Mouse (Mus musculus) lung, adult 2 months (tissue): Measurements from ENCODE around the gene Rps28. TPM values are rescaled to one million over a fixed set of nuclear protein-coding genes. Genes with fewer than 3 reads are reported as not detected.
"Not testable (repeated sequence)": the region's sequence is repeated elsewhere in the genome, so short reads cannot be mapped to it uniquely, and the experiment has no call there.

Source experiments
- DNase-seq: peaks from one replicate; pipeline ENCODE4 v3.0.0; 2022
- H3K4me1 ChIP-seq: fragments of 200-500 bp; 2 replicates; pipeline ENCODE4 v1.6.1; 2011; ENCODE audit warnings: low read length; ENCODE audit not compliant: control insufficient read depth, insufficient read depth
- H3K4me3 ChIP-seq: fragments of 200-500 bp; replicated peaks from 2 replicates; pipeline ENCODE3; 2011; ENCODE audit warnings: low read depth, mild to moderate bottlenecking, control low read depth, low read length; ENCODE audit errors: extremely low read depth
- CTCF ChIP-seq: fragments of 200-500 bp; IDR thresholded peaks from 2 replicates; pipeline ENCODE4 v1.5.1; 2011; ENCODE audit warnings: mild to moderate bottlenecking, low read length, control low read depth; ENCODE audit not compliant: insufficient read depth
- POLR2A ChIP-seq: fragments of 200-500 bp; IDR thresholded peaks from 2 replicates; pipeline ENCODE4 v1.6.1; 2011; ENCODE audit warnings: low read depth, mild to moderate bottlenecking, control low read depth, low read length, borderline replicate concordance; ENCODE audit errors: extremely low read depth
- WGBS: fragments of 180-500 bp; shearing (Covaris S2); methylation state at CpG from one replicate; pipeline ENCODE4 v1.1.7; 2018; 5-methylcytosine and 5-hydroxymethylcytosine counted together
- polyA plus RNA-seq: library from polyadenylated mRNA; depleted of rRNA; stranded (reverse); fragments of >200 nt; gene quantifications from 2 replicates; pipeline ENCODE4 v1.2.3, GENCODE M21; 2012; rRNA removed

Gene Rps28
- 506 and 507 TPM in 2 replicates for polyA plus RNA-seq

DNA sequence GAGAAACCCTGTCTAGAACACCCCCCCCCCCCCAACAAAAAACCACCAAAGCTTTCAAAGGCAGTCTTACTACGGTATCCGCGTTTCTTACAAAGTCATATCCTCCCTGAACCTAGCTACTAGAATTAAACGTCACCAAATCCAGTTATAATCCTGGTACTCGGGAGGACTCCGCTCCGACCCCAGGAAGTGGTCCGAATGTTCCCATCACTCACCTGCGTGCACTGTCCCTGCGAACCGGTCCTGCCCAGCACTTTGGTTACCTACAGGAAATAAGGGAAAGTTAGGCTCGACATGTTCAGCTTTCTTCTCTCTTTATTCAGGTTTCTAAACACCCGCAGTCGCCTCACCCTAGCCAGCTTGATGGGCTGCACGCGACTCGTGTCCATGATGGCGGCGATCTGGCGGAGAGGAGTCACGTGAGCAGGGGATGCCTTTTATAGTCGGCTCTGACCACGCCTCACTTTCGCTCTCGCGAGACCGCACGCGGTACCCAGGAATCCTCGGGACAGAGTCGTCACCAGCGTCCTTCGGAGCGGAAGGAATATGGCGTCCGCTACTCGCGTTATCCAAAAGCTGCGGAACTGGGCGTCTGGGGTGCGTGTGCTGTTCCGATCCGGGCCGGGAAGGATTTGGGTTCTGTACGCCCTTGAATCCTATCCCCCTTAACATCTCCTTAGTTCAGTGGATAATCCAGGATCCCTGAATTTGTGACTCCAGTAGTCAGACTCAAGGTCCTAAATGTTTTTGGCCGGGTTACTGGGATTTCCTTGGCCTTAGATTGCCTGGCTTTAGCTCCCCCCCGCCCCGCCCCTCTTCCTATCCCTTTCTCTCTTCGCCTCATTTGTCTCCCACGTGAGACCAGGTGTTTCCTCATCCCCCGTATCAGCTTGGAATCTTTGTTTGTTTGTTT lies at the start of gene Rps28, which contains the start of gene Ndufa7:
Gene Rps28, minus strand, starts transcription at position 479 of the 913 bp plus-strand sequence.
Gene Ndufa7, plus strand, starts transcription at position 489 of the 913 bp plus-strand sequence.
- Histone ChIP-seq H3K4me1 (peaks cover 15% of the 10 kb centered on the region), H3K4me3 (peak within 1 kb of the TSS; percentile 96)
- DNase-seq, result peak; percentile 99
- TF ChIP-seq POLR2A, result peak; percentile 97
- no peak for TF ChIP-seq CTCF
- WGBS, result under 1% methylated on average over 51 of the region's 51 CpGs

DNA sequence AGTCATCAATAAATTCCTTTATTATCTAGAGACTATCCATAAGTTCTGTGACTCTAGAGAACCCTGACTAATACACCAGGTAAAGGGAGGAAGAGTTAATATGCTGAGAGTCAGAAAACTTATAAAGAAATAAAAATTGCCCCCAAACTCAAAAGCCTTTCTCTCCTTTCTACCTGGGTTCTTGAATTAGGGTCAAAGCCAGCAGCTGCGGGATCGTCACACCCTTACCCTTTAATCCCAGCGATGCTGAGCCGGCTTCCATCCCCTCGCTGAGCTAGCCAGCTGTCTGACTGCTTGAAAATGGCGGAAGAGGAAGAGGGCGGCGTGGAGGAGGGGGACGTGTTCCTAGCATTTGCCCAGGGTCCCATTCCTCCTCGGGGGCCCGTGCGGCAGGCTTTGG lies 49.2 kb upstream of the Rps28 start, which contains the start of gene Gm7029:
Gene Gm7029, plus strand, starts transcription at position 301 of the 400 bp plus-strand sequence.
- 91% methylated on average over 4 of the region's 12 CpGs for WGBS
- DNase-seq, H3K4me3 ChIP-seq, H3K4me1 ChIP-seq: not testable (repeated sequence)

DNA sequence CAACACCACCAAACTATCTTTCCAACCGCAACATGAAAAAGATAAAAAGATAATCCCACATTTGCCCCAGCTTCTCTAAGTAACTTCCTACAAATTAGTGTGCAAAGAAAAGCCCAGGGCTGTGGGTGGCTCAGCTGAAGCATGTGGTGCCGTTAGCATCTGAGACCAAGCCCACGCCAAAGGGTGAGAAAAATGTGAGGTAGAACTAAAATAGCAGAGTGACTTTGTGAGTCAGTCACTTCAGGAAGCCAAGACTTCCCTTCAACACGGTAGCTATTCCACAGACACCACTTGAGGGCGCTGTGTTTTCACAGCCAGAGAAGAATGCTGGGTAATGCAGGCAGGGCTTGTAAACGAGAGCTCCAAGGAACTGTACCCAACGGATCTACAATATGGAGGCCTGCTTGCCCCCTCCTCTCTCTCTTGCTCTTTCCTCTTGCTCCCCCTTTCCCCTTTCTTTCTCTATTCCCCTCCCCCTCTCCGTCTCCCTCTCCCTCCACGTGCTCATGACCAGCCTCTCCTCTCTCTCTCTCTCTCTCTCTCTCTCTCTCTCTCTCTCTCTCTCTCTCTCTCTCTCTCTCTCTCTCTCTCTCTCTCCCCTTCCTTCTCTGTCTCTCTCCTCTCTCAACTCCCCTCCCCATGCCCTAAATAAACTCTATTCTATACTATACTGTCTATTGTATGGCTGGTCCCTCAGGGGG lies 41.1 kb upstream of the Rps28 start:
- Histone ChIP-seq H3K4me1 (no peaks in the 10 kb centered on the region), H3K4me3 (no peak overlapping the region)
- WGBS, result 18% methylated on average over 8 of the region's 9 CpGs
- no peak for TF ChIP-seq POLR2A
- peak; percentile 45 for TF ChIP-seq CTCF
- DNase-seq, result peak; percentile 50

DNA sequence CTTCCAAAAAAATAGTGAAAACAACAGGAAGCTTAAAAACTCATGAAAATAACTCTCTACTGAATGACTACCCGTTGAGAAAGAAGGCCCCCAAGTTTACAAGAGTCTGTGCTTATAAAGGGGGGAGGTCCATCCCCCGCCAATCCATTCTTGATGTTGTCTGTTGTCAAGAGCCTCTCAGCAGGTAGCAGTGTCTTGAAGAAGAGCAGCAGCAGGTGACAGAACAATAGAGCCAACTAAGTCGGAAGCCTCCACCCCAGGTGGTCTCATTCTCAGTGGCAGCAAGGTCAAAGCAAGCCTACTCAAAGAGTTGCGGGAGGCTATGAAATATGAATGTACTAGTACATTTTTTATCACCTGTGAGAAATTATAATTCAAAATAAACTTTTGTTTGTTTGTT lies 33.5 kb upstream of the Rps28 start:
- TF ChIP-seq CTCF (no peak), POLR2A (no peak)
- Histone ChIP-seq H3K4me1 (no peaks in the 10 kb centered on the region), H3K4me3 (no peak overlapping the region)
- no peak for DNase-seq
- 84% methylated on average over 4 of the region's 4 CpGs for WGBS

DNA sequence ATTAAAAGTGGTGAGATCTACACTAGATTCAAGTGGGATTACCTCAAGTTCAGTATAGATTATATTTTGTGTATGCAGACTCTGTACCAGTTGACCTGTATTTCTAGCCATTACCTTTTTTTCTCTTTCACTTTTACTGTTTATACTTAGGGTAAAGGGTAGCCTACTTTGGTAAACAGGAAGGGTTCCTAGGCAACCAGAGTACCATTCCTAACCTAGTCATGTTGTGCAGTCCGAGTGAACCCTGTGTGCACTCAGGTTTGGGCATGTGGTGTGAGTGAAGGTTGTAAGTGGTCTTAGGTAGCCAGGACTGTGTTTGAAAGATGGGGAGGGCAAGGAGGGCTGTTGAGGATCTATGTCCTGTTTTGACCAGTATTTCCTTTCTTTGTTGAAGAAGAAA lies 27.0 kb upstream of the Rps28 start:
- no peak overlapping the region for H3K4me3 ChIP-seq
- no peak for DNase-seq
- 10% methylated on average over 1 of the region's 1 CpGs for WGBS
- 0 out of 2 replicates have a peak, but pooled peaks cover 2% of the 10 kb centered on the region for H3K4me1 ChIP-seq
- TF ChIP-seq CTCF (no peak), POLR2A (no peak)

DNA sequence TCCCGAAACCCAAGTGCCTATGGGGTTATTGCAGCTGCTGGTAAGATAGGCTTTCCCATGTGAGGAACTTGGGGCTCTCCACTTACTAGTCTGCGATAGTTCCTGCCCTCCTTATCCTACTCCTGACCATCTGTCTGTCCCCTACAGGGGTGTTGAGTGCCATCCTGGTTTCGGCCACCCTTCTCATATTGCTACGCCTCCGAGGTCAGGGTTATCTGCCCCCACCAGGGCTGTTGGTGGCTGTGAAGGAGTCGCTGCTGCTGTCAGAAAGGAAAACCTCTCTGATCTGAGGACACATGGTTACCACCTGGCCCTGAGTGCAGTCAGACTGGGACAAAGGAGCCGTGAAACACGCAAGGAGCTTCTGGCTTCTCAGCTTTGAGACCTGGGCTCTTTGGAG lies 23.8 kb upstream of the Rps28 start:
- TF ChIP-seq POLR2A (no peak), CTCF (no peak)
- WGBS, result 79% methylated on average over 8 of the region's 8 CpGs
- DNase-seq, result no peak
- H3K4me3 ChIP-seq, result no peak overlapping the region
- 0 out of 2 replicates have a peak, but pooled peaks cover 2% of the 10 kb centered on the region for H3K4me1 ChIP-seq

DNA sequence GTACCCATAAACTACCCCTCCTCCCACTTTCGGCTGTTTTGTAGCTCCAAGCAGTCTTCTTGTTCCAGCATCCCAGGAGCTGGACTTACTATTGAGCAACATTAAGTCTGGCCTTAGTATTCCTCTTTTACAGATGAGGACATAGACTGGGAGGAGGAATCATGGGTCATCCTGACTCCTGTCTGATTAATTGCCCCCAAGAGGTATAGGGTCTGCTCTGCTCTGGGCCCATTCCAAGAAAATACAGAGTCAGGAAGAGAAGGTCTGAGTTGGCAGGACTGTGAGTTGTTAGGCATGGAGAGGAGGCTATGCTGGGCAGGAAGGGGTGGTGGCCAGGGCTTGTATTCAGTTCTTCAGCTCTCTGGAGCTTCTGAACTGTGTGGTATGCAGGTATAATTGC lies 19.8 kb upstream of the Rps28 start:
- Histone ChIP-seq H3K4me3 (no peak overlapping the region), H3K4me1 (no peaks in the 10 kb centered on the region)
- no peak for TF ChIP-seq POLR2A
- TF ChIP-seq CTCF, result no peak
- WGBS, result 64% methylated on average over 1 of the region's 1 CpGs
- DNase-seq, result no peak

DNA sequence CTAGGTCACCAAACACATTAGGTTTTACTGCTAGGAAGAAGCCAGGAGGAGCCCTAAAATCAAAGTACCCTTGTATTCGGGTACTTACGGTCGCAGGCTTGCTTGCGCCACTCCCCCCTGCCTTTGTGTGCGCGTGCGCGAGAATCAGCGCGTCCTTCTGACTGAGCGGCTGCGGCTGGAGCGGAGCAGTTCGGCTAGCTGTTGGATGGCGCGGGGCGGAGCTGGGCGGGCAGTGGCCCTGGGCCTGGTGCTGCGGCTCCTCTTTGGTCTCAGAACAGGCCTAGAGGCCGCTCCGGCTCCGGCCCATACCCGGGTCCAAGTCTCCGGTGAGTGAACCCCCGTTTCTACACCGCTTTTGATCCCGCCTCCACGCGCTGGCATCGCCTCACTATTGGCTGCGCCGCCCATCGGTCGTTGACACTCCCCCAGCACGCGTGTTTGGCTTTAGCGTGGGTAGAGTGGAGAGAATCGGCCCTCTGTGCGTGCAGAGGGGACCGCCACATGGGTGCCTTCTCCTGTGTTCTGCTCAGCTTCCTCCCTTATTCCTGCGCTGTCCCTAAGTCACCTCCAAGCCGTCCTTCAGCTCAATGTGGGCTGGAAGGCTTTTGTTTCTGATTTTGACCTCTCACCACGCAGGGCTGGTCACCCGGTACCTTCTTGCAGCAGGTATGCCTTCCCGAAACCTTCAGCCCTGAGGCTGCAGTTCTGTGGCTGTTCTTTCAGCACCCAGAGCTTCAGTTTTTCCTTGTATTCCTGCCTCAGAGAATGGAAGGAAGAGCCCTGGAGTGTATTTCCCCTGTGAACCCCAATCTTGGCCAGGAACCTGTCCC lies 18.8 kb upstream of the Rps28 start, which contains the start of gene Cd320:
Gene Cd320, plus strand, starts transcription at position 126 of the 830 bp plus-strand sequence.
- Histone ChIP-seq H3K4me1 (no peaks in the 10 kb centered on the region), H3K4me3 (peak within 1 kb of the TSS; percentile 75)
- TF ChIP-seq CTCF (no peak), POLR2A (peak; percentile 31; the same call in 1 of the 2 replicates)
- WGBS, result under 1% methylated on average over 45 of the region's 45 CpGs
- peak; percentile 94 for DNase-seq

DNA sequence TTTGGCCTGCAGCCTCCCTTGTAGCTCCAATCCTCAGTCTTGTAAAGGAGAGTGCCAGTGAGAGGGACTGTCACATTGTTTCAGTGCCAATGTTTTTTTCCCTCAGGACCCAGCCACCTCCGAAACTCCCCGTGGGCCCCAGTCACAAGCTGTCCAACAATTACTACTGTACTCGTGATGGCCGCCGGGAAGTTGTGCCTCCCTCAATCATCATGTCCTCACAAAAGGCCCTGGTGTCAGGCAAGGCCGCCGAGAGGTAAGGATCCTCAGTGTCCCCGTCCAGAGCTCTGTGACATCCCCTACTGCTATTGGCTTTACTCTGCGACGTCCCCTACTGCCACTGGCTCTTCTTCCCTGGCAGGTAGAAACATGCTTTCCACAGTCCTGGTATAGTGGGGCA lies 5.2 kb upstream of the Rps28 start:
- Histone ChIP-seq H3K4me3 (no peak overlapping the region), H3K4me1 (peaks cover 7% of the 10 kb centered on the region)
- no peak for TF ChIP-seq POLR2A
- no peak for TF ChIP-seq CTCF
- WGBS, result 75% methylated on average over 10 of the region's 10 CpGs
- DNase-seq, result no peak
